Mouse (Mus musculus) ES-E14 (cell line): Measurements from ENCODE around the gene Sat2.

Source experiments
- CHD2 ChIP-seq: IDR thresholded peaks from 2 replicates; pipeline ENCODE4 v1.6.1; 2014; ENCODE audit warnings: mild to moderate bottlenecking, low read depth, low read length, inconsistent platforms
- HCFC1 ChIP-seq: IDR thresholded peaks from 2 replicates; pipeline ENCODE4 v1.6.1; 2012; ENCODE audit warnings: low read length, inconsistent platforms, borderline replicate concordance; ENCODE audit not compliant: insufficient read depth
- ZNF384 ChIP-seq: IDR thresholded peaks from 2 replicates; pipeline ENCODE4 v1.6.1; 2012; ENCODE audit warnings: low read depth, low read length, inconsistent platforms

GRCm38 (mm10) chr11:69582230-69582805 lies 39.5 kb upstream of the Sat2 start:
- TF ChIP-seq HCFC1 (no peak), ZNF384 (no peak), CHD2 (no peak)
